Mouse (Mus musculus) cerebellum, adult 11-12 months (tissue): Measurements from ENCODE around the gene Tsc22d3.
"Not testable (repeated sequence)": the region's sequence is repeated elsewhere in the genome, so short reads cannot be mapped to it uniquely, and the experiment has no call there.

Experiments used
- DNase-seq: peaks from one replicate; pipeline ENCODE4 v3.0.0; 2022

The Tsc22d3 gene

GRCm38 (mm10) chrX:140526253-140526618 is 74.2 kb downstream of the Tsc22d3 start:
- no peak for DNase-seq

- DNase-seq, result no peak
Observed at GRCm38 (mm10) chrX:140525604-140526252, 74.7 kb downstream of the Tsc22d3 start.

GRCm38 (mm10) chrX:140524231-140524630 is 76.2 kb downstream of the Tsc22d3 start:
- DNase-seq, result no peak

GRCm38 (mm10) chrX:140522071-140522765 is 78.2 kb downstream of the Tsc22d3 start:
- no peak for DNase-seq

GRCm38 (mm10) chrX:140520146-140521102 is 80.0 kb downstream of the Tsc22d3 start:
- DNase-seq, result peak; percentile 92

GRCm38 (mm10) chrX:140518351-140518750 is 82.1 kb downstream of the Tsc22d3 start:
- no peak for DNase-seq

- no peak for DNase-seq
Observed at GRCm38 (mm10) chrX:140513379-140513778, 87.1 kb downstream of the Tsc22d3 start.

GRCm38 (mm10) chrX:140511687-140512651 is 88.5 kb downstream of the Tsc22d3 start:
- DNase-seq, result no peak

GRCm38 (mm10) chrX:140510696-140511429 is 89.6 kb downstream of the Tsc22d3 start:
- peak; percentile 66 for DNase-seq

GRCm38 (mm10) chrX:140509817-140510216 is 90.6 kb downstream of the Tsc22d3 start:
- no peak for DNase-seq

- not testable (repeated sequence) for DNase-seq
Observed at GRCm38 (mm10) chrX:140508791-140509190, 91.7 kb downstream of the Tsc22d3 start.

GRCm38 (mm10) chrX:140507377-140507776 is 93.1 kb downstream of the Tsc22d3 start:
- no peak for DNase-seq

- no peak for DNase-seq
Observed at GRCm38 (mm10) chrX:140506436-140507180, 93.9 kb downstream of the Tsc22d3 start.

GRCm38 (mm10) chrX:140505497-140506238 is 94.8 kb downstream of the Tsc22d3 start:
- DNase-seq, result peak; percentile 29

GRCm38 (mm10) chrX:140503905-140504304 is 96.6 kb downstream of the Tsc22d3 start:
- peak; percentile 29 for DNase-seq

GRCm38 (mm10) chrX:140501401-140502301 is 98.8 kb downstream of the Tsc22d3 start:
- no peak for DNase-seq

GRCm38 (mm10) chrX:140500306-140500705 is 100.2 kb downstream of the Tsc22d3 start:
- DNase-seq, result no peak

GRCm38 (mm10) chrX:140498431-140498830 is 102.0 kb downstream of the Tsc22d3 start:
- DNase-seq, result not testable (repeated sequence)

- DNase-seq, result no peak
Observed at GRCm38 (mm10) chrX:140494170-140494569, 106.3 kb downstream of the Tsc22d3 start.
